Mouse (Mus musculus) kidney, adult 2 months (tissue): ENCODE data around the gene Haghl.

ENCODE experiments used
- CTCF ChIP-seq: fragments of 200-500 bp; conservative IDR thresholded peaks from 2 replicates; pipeline ENCODE4 v1.5.1; 2011; ENCODE audit warnings: low read depth, mild to moderate bottlenecking, control low read depth, low read length, moderate library complexity, mixed read lengths; ENCODE audit not compliant: insufficient read depth, insufficient read length
- POLR2A ChIP-seq: fragments of 200-500 bp; IDR thresholded peaks from one replicate; pipeline ENCODE4 v1.6.1; 2011; ENCODE audit warnings: low read depth, low read length, control low read depth

- TF ChIP-seq CTCF (no peak), POLR2A (no peak)
Observed at GRCm38 (mm10) chr17:25783861-25784574, 1.5 kb downstream of the Haghl start.
